Mouse (Mus musculus) cortical plate, adult 2 months (tissue): ENCODE measurements around the gene Polr3e.

Source experiments
- CTCF ChIP-seq: fragments of 200-500 bp; IDR thresholded peaks from 2 replicates; pipeline ENCODE4 v1.5.1; 2011; ENCODE audit warnings: mild to moderate bottlenecking, control low read depth, low read length; ENCODE audit not compliant: insufficient read depth; ENCODE audit errors: extremely low read depth
- POLR2A ChIP-seq: fragments of 200-500 bp; IDR thresholded peaks from 2 replicates; pipeline ENCODE4 v1.6.1; 2011; ENCODE audit warnings: mild to moderate bottlenecking, low read length, control low read depth; ENCODE audit not compliant: insufficient read depth; ENCODE audit errors: extremely low read depth

GRCm38 (mm10) chr7:120874764-120875539 lies 42.6 kb upstream of the Polr3e start:
- no peak for TF ChIP-seq CTCF
- no peak for TF ChIP-seq POLR2A
